Mouse (Mus musculus) MEL (cell line): Measurements from ENCODE around the gene Lrrc56.

Experiments
- CTCF ChIP-seq, 3 experiments: IDR thresholded peaks in 2 of 3; conservative IDR thresholded peaks in 1 of 3; 2 replicates each; pipeline ENCODE4 v1.5.1; 2011 to 2012; ENCODE audit warnings: low read length in 3 of 3, low read depth in 2 of 3, mild to moderate bottlenecking in 2 of 3, improper control_type of control experiment in 1 of 3, inconsistent platforms in 1 of 3, mixed read lengths in 1 of 3, moderate library complexity in 1 of 3; ENCODE audit not compliant: control insufficient read depth in 1 of 3, insufficient read depth in 1 of 3, poor library complexity in 1 of 3, severe bottlenecking in 1 of 3
- GABPA ChIP-seq: IDR thresholded peaks from 2 replicates; pipeline ENCODE4 v1.6.1; 2012; ENCODE audit warnings: low read depth, mild to moderate bottlenecking, inconsistent platforms, low read length, improper control_type of control experiment, moderate library complexity
- GATA1 ChIP-seq: IDR thresholded peaks from 2 replicates; pipeline ENCODE4 v1.6.1; 2011; ENCODE audit warnings: low read depth, low read length, improper control_type of control experiment
- POLR2A ChIP-seq, 2 experiments: IDR thresholded peaks; 2 replicates each; pipeline ENCODE4 v1.6.1; 2011 to 2012; ENCODE audit warnings: low read length in 2 of 2, mild to moderate bottlenecking in 2 of 2, control low read depth in 1 of 2, improper control_type of control experiment in 1 of 2, low read depth in 1 of 2, moderate library complexity in 1 of 2; ENCODE audit not compliant: control insufficient read depth in 1 of 2, insufficient read depth in 1 of 2, poor library complexity in 1 of 2
- SIN3A ChIP-seq: IDR thresholded peaks from 2 replicates; pipeline ENCODE4 v1.6.1; 2012; ENCODE audit warnings: low read length, improper control_type of control experiment, inconsistent platforms
- SMC3 ChIP-seq: IDR thresholded peaks from 2 replicates; pipeline ENCODE4 v1.6.1; 2011; ENCODE audit warnings: low read depth, low read length, improper control_type of control experiment
- USF1 ChIP-seq: IDR thresholded peaks from 2 replicates; pipeline ENCODE4 v1.6.1; 2014; ENCODE audit warnings: low read depth, mild to moderate bottlenecking, inconsistent platforms, low read length, improper control_type of control experiment, moderate library complexity

DNA sequence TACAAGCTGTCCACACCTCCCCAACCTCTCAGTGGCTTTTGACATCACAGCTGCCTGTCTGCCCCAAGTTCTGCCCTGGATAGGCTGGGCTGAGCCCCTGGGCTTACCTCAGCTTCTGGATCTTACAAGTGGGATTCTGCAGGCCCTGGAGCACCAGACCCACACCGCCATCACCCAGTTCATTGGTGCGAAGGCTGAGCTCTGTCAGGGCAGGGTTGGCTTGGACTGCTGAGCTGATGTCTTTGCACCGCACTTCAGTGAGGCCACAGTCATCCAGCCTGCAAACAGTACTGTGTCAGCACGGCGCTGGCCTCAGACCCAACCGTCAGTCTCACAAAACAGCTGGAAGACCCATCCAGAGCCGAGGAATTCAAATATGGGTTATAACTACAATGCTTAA, 29.6 kb upstream of the Lrrc56 start:
- TF ChIP-seq SIN3A, result no peak
- TF ChIP-seq USF1, result no peak
- no peak for TF ChIP-seq CTCF (IDR thresholded peaks at IDR 0.05 in 2 of 3, conservative IDR thresholded peaks at IDR 0.05 in 1 of 3; ENCODE audit: control insufficient read depth in 1 of 3, insufficient read depth in 1 of 3, low read depth in 2 of 3, low read length in 3 of 3, poor library complexity in 1 of 3, severe bottlenecking in 1 of 3)
- TF ChIP-seq GATA1, result no peak
- no peak for TF ChIP-seq SMC3
- no peak for TF ChIP-seq GABPA
- TF ChIP-seq POLR2A (IDR thresholded peaks at IDR 0.05; ENCODE audit: control insufficient read depth in 1 of 2, insufficient read depth in 1 of 2, low read depth in 1 of 2, low read length in 2 of 2, poor library complexity in 1 of 2), result no peak
